Mouse (Mus musculus) neural tube, embryonic 11.5 days (tissue): ENCODE measurements at regions not wholly inside any gene's neighbourhood (a gene's known extent, or its start where the extent isn't known, plus 50 kb on each side); places are given as distances from the start of the nearest gene placed in this dataset.

Experiments
- ATAC-seq: fragments of 200-750 bp; cut with Nextera tagmentation; 2 replicates; pipeline ENCODE4 v1.8.0; 2017; ENCODE audit warnings: moderate number of reproducible peaks, mild to moderate bottlenecking, moderate TSS enrichment, moderate library complexity; ENCODE audit not compliant: insufficient read depth, low FRiP score, low TSS enrichment
- DNase-seq: peaks from one replicate; pipeline ENCODE4 v3.0.0-alpha.2; 2015; ENCODE audit warnings: low spot score
- H3K27ac ChIP-seq: fragments of 300-500 bp; sonication (generic); 2 replicates; pipeline ENCODE4 v1.5.1; 2014; ENCODE audit warnings: low read depth, mild to moderate bottlenecking, low read length
- H3K27me3 ChIP-seq: fragments of 300-500 bp; sonication (generic); 2 replicates; pipeline ENCODE4 v1.6.1; 2014; ENCODE audit warnings: mild to moderate bottlenecking, low read length, mixed read lengths; ENCODE audit not compliant: control insufficient read depth, insufficient read depth
- H3K36me3 ChIP-seq: fragments of 300-500 bp; sonication (generic); 2 replicates; pipeline ENCODE4 v1.6.1; 2014; ENCODE audit warnings: mild to moderate bottlenecking, low read length, moderate library complexity, mixed read lengths; ENCODE audit not compliant: control insufficient read depth, insufficient read depth
- H3K4me1 ChIP-seq: fragments of 300-500 bp; sonication (generic); 2 replicates; pipeline ENCODE4 v1.6.1; 2014; ENCODE audit warnings: low read length, mixed read lengths; ENCODE audit not compliant: control insufficient read depth, insufficient read depth
- H3K4me2 ChIP-seq: fragments of 300-500 bp; sonication (generic); 2 replicates; pipeline ENCODE4 v1.6.1; 2014; ENCODE audit warnings: low read depth, mild to moderate bottlenecking, moderate library complexity
- H3K4me3 ChIP-seq: fragments of 300-500 bp; sonication (generic); 2 replicates; pipeline ENCODE4 v1.5.1; 2014; ENCODE audit warnings: low read depth, low read length
- H3K9ac ChIP-seq: fragments of 300-500 bp; sonication (generic); 2 replicates; pipeline ENCODE4 v1.6.1; 2014; ENCODE audit warnings: mild to moderate bottlenecking, low read length
- H3K9me3 ChIP-seq: fragments of 300-500 bp; sonication (generic); 2 replicates; pipeline ENCODE4 v1.6.1; 2016; ENCODE audit warnings: low read length; ENCODE audit not compliant: control insufficient read depth
- WGBS: fragments of 180-500 bp; shearing (Covaris S2); extraction: QIAGEN DNeasy Blood & Tissue Kit; methylation state at CpG from one replicate; pipeline ENCODE4 v1.1.7; 2014; 5-methylcytosine and 5-hydroxymethylcytosine counted together

DNA sequence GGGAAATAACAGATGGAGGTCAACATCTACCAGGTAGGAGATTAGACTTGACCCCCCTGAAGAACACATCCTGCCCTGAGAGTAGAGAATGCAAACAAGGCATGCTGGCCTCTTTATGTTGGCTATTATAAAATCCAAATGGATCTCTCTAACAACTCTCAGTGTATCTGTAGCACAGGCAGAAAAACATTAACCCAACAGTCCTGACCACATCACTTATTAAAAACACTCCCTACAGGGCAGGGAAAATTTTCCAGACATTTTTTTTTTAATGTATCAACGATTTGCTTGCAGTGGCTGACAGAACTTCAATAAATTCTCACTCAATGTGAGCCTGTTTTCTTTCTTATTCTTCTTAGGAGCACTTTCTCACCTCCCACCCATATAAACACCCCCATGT lies 511.4 kb downstream of the Cdk5rap2 start:
- 73% methylated on average over 1 of the region's 1 CpGs for WGBS
- H3K4me3 ChIP-seq = no peak overlapping the region
- no peaks in the 10 kb centered on the region for H3K36me3 ChIP-seq
- H3K4me1 ChIP-seq = no peaks in the 10 kb centered on the region
- DNase-seq = no peak
- no peak for ATAC-seq
- no peak overlapping the region for H3K9ac ChIP-seq
- H3K27ac ChIP-seq = no peak overlapping the region
- no peak overlapping the region for H3K4me2 ChIP-seq
- no peaks in the 10 kb centered on the region for H3K27me3 ChIP-seq
- H3K9me3 ChIP-seq = no peaks in the 10 kb centered on the region

DNA sequence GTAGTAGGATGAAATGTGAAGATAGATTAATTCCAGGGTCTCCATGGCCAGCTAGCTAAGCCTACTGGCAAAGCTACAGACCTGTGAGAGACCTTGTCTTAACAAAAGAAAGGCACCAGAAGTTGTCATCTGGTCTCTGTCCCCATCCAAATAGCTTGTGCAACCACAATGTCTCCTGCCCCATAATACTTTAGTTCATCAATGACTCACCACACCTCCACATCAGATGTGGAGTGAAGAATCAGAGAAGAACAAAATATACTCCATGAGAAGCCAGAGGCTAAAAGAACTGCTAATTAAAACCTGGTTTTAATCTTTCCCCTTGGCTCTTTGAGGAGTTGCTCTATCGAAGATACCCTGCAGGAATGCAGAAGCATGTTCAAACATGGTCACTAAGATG lies 514.1 kb downstream of the Cdk5rap2 start:
- no peak overlapping the region for H3K4me2 ChIP-seq
- no peak overlapping the region for H3K4me3 ChIP-seq
- no peak for ATAC-seq
- no peak for DNase-seq
- H3K9me3 ChIP-seq = no peaks in the 10 kb centered on the region
- H3K9ac ChIP-seq = no peak overlapping the region
- 88% methylated on average over 1 of the region's 1 CpGs for WGBS
- H3K4me1 ChIP-seq = no peaks in the 10 kb centered on the region
- H3K27ac ChIP-seq = no peak overlapping the region
- H3K27me3 ChIP-seq = no peaks in the 10 kb centered on the region
- H3K36me3 ChIP-seq = no peaks in the 10 kb centered on the region

DNA sequence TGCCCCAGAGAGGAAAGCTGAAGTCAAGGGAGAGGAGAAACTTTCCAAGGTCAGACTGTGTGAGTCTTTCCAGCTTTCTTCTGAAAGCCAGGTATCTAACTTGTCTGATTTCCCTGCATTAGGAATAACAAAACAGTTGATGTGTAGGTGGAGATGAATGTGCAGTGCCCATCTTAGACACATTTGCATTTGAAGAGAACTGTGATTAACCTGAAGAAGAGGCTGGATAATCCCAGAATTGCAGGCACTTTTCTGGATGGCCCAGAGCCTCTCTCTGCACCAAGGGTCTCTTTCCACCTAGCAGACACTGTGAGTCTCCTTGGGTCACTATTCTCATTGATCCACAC lies 517.4 kb downstream of the Cdk5rap2 start:
- Histone ChIP-seq H3K4me3 (no peak overlapping the region), H3K27ac (no peak overlapping the region), H3K4me1 (no peaks in the 10 kb centered on the region), H3K36me3 (no peaks in the 10 kb centered on the region), H3K27me3 (no peaks in the 10 kb centered on the region), H3K9ac (no peak overlapping the region), H3K4me2 (no peak overlapping the region), H3K9me3 (no peaks in the 10 kb centered on the region)
- ATAC-seq (no peak), DNase-seq (no peak)

DNA sequence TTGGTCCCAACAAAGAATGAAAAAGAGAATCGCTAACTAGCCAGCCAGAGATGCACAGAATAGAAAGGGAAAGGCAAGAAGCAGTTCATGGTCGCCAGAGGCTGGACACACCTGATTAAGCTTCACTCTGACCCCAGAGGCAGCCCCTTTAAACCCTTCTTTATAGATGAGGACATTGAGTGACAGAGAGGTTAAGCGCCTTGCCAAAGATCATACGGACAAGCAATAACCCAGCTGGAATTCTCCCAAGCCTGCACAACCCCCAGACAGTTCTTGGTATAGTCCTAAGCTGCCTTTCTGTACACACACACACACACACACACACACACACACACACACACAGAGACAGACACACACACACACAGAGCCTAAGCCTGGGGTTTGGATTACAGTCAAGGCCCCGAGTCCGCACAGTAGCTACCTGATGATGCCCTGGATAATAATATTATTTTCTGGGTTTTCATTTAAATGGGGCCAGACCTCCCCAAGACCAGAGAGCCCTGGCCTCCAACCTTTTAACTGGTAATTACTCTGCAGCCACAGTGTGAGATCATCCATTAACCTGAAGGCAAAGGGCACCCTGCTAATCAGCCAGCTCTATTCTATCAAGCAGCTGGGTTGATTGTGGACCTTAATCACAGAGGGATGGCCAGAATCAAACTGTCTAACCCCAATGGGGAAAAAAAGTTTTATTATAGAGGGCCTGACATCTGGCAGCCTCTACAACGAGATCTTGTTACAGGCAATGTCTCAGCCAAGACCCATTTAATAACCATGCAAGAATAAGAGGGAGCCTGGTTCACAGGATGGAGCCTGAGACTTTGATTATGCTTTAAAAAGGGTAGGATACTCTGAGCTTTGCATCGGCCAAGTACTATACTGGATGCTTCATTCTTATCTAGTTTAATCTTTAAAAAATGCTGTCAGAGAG lies 518.1 kb downstream of the Cdk5rap2 start:
- H3K9ac ChIP-seq = no peak overlapping the region
- WGBS = 41% methylated on average over 8 of the region's 8 CpGs
- H3K27me3 ChIP-seq = no peaks in the 10 kb centered on the region
- no peak overlapping the region for H3K27ac ChIP-seq
- no peak overlapping the region for H3K4me3 ChIP-seq
- no peak overlapping the region for H3K4me2 ChIP-seq
- H3K9me3 ChIP-seq = no peaks in the 10 kb centered on the region
- H3K4me1 ChIP-seq = no peaks in the 10 kb centered on the region
- H3K36me3 ChIP-seq = no peaks in the 10 kb centered on the region
- DNase-seq = no peak
- no peak for ATAC-seq

- Histone ChIP-seq H3K4me2 (no peak overlapping the region), H3K27me3 (no peaks in the 10 kb centered on the region), H3K9me3 (no peaks in the 10 kb centered on the region), H3K36me3 (no peaks in the 10 kb centered on the region), H3K4me1 (no peaks in the 10 kb centered on the region), H3K27ac (no peak overlapping the region), H3K9ac (no peak overlapping the region), H3K4me3 (no peak overlapping the region)
- ATAC-seq (no peak), DNase-seq (no peak)
- 68% methylated on average over 2 of the region's 2 CpGs for WGBS
Observed at GRCm38 (mm10) chr4:69890655-69891054, 519.6 kb downstream of the Cdk5rap2 start.

- ATAC-seq = no peak
- no peaks in the 10 kb centered on the region for H3K4me1 ChIP-seq
- WGBS = 20% methylated on average over 5 of the region's 5 CpGs
- H3K36me3 ChIP-seq = no peaks in the 10 kb centered on the region
- no peak overlapping the region for H3K4me2 ChIP-seq
- H3K27me3 ChIP-seq = no peaks in the 10 kb centered on the region
- no peak overlapping the region for H3K4me3 ChIP-seq
- H3K9ac ChIP-seq = no peak overlapping the region
- no peaks in the 10 kb centered on the region for H3K9me3 ChIP-seq
- no peak overlapping the region for H3K27ac ChIP-seq
- no peak for DNase-seq
Observed at GRCm38 (mm10) chr4:69889931-69890634, 520.2 kb downstream of the Cdk5rap2 start.

DNA sequence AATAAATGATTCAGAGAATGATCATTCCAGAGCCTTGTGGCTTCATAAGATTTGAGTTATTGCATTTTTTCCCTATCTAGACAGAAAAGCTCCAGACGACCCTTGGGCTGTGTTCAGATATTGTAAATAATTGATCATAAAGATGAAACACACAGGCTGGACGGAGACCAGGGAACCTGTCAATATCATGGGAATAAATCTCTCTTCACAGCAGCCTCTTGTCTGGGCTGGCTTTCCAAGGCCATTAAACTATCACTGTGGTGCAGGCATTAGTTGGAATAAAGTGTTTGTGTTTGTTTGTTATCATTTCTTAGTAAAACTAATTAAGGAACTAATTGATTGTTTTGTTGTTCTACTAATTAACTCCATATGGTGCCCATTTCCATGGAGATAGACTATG lies 533.5 kb downstream of the Cdk5rap2 start:
- DNase-seq (no peak), ATAC-seq (no peak)
- WGBS = 54% methylated on average over 2 of the region's 2 CpGs
- H3K9me3 ChIP-seq = no peaks in the 10 kb centered on the region
- no peaks in the 10 kb centered on the region for H3K27me3 ChIP-seq
- H3K36me3 ChIP-seq = no peaks in the 10 kb centered on the region
- H3K27ac ChIP-seq = no peak overlapping the region
- no peak overlapping the region for H3K4me3 ChIP-seq
- H3K4me2 ChIP-seq = no peak overlapping the region
- H3K9ac ChIP-seq = no peak overlapping the region
- no peaks in the 10 kb centered on the region for H3K4me1 ChIP-seq

GRCm38 (mm10) chr4:69870638-69871037 lies 539.6 kb downstream of the Cdk5rap2 start:
- Histone ChIP-seq H3K9me3 (no peaks in the 10 kb centered on the region), H3K27ac (no peak overlapping the region), H3K4me3 (no peak overlapping the region), H3K9ac (no peak overlapping the region), H3K4me2 (no peak overlapping the region), H3K27me3 (no peaks in the 10 kb centered on the region), H3K4me1 (no peaks in the 10 kb centered on the region), H3K36me3 (no peaks in the 10 kb centered on the region)
- ATAC-seq = no peak
- no peak for DNase-seq
- 57% methylated on average over 2 of the region's 2 CpGs for WGBS

DNA sequence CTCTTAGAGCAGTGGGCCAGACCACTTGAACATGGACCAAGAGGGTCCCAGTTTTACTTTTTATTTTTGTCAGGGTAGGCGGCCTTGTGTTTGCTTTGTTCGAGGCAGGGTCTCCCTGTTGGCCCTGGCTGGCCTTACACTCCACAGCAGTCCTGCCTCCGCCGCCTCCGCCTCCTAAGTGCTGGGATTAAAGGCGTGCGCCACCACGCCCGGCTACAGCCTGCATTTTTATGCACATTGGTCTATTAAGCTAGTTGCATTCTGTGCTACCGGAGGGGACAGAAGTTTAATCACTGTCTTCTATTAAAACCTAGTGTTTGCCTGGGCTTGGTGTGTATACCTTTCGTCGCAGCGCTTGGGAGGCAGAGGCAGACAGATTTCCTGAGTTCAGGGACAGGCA lies 555.2 kb downstream of the Cdk5rap2 start:
- H3K4me3 ChIP-seq = no peak overlapping the region
- no peaks in the 10 kb centered on the region for H3K4me1 ChIP-seq
- no peaks in the 10 kb centered on the region for H3K27me3 ChIP-seq
- H3K9me3 ChIP-seq = no peaks in the 10 kb centered on the region
- 95% methylated on average over 13 of the region's 13 CpGs for WGBS
- no peak for DNase-seq
- no peak overlapping the region for H3K9ac ChIP-seq
- no peak overlapping the region for H3K4me2 ChIP-seq
- ATAC-seq = no peak
- no peaks in the 10 kb centered on the region for H3K36me3 ChIP-seq
- no peak overlapping the region for H3K27ac ChIP-seq
